Mouse (Mus musculus): Measurements from ENCODE around the gene Ufsp1.

GRCm38 (mm10) chr5:137304165-137304564 is 9.7 kb downstream of the Ufsp1 start:
- TF ChIP-seq CTCF (IDR thresholded peaks at IDR 0.05; ENCODE audit: low read depth) (no peak), EP300 (IDR thresholded peaks at IDR 0.05; ENCODE audit: low read depth) (no peak)
